Mouse (Mus musculus) MEL (cell line): ENCODE data around the gene Phospho1.

Experiments
- CTCF ChIP-seq, 3 experiments: IDR thresholded peaks in 2 of 3; conservative IDR thresholded peaks in 1 of 3; 2 replicates each; pipeline ENCODE4 v1.5.1; 2011 to 2012; ENCODE audit warnings: low read length in 3 of 3, low read depth in 2 of 3, mild to moderate bottlenecking in 2 of 3, improper control_type of control experiment in 1 of 3, inconsistent platforms in 1 of 3, mixed read lengths in 1 of 3, moderate library complexity in 1 of 3; ENCODE audit not compliant: control insufficient read depth in 1 of 3, insufficient read depth in 1 of 3, poor library complexity in 1 of 3, severe bottlenecking in 1 of 3
- POLR2A ChIP-seq, 2 experiments: IDR thresholded peaks; 2 replicates each; pipeline ENCODE4 v1.6.1; 2011 to 2012; ENCODE audit warnings: low read length in 2 of 2, mild to moderate bottlenecking in 2 of 2, control low read depth in 1 of 2, improper control_type of control experiment in 1 of 2, low read depth in 1 of 2, moderate library complexity in 1 of 2; ENCODE audit not compliant: control insufficient read depth in 1 of 2, insufficient read depth in 1 of 2, poor library complexity in 1 of 2
- RAD21 ChIP-seq: IDR thresholded peaks from 2 replicates; pipeline ENCODE4 v1.6.1; 2011; ENCODE audit warnings: mild to moderate bottlenecking, low read depth, low read length, improper control_type of control experiment
- SMC3 ChIP-seq: IDR thresholded peaks from 2 replicates; pipeline ENCODE4 v1.6.1; 2011; ENCODE audit warnings: low read depth, low read length, improper control_type of control experiment
- USF2 ChIP-seq, 2 experiments: IDR thresholded peaks; 2 replicates each; pipeline ENCODE4 v1.6.1; 2011 to 2012; ENCODE audit warnings: improper control_type of control experiment in 2 of 2, low read length in 2 of 2, borderline replicate concordance in 1 of 2, inconsistent platforms in 1 of 2, low read depth in 1 of 2, mild to moderate bottlenecking in 1 of 2; ENCODE audit not compliant: insufficient read depth in 1 of 2

DNA sequence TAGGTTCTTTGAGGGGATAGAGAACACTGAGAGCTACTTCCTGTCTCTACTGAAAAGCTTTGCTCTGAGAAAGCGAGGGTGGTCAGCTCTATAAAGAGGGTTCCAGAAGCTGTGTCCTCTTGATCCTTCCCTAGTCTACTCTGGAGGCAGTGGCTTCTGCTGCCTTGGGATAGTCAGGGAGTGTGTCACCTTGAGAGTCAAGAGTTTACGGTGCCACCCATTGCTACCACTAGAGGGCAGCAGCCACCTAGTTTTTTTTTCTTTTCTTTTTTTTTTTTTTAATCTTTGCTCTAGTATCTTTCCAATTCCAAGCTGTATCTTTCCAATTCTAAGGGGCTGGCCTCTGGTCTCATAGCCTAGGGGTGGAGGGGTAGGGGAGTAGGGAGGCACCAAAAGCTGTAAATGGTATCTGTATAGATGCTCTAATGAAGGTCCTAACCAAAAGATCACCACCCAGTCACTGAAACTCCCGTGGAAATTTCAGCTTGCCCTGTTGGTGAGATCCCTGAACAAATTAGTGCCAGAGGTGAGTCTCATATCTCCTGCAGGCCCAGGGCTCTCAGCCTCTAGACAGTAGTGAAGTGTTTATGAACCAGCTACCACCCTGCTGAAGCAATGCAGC lies 3.3 kb downstream of the Phospho1 start:
- TF ChIP-seq CTCF (IDR thresholded peaks at IDR 0.05 in 2 of 3, conservative IDR thresholded peaks at IDR 0.05 in 1 of 3; ENCODE audit: control insufficient read depth in 1 of 3, insufficient read depth in 1 of 3, low read depth in 2 of 3, low read length in 3 of 3, poor library complexity in 1 of 3, severe bottlenecking in 1 of 3) = peak; percentile 76 to 91 (median 82)
- TF ChIP-seq RAD21 = peak; percentile 98
- TF ChIP-seq POLR2A (IDR thresholded peaks at IDR 0.05; ENCODE audit: control insufficient read depth in 1 of 2, insufficient read depth in 1 of 2, low read depth in 1 of 2, low read length in 2 of 2, poor library complexity in 1 of 2) = no peak
- TF ChIP-seq USF2 (IDR thresholded peaks at IDR 0.05; ENCODE audit: borderline replicate concordance in 1 of 2, insufficient read depth in 1 of 2, low read depth in 1 of 2, low read length in 2 of 2) = no peak
- TF ChIP-seq SMC3 = peak; percentile 87
